Mouse (Mus musculus): Measurements from ENCODE around the gene Cd2ap.

DNA sequence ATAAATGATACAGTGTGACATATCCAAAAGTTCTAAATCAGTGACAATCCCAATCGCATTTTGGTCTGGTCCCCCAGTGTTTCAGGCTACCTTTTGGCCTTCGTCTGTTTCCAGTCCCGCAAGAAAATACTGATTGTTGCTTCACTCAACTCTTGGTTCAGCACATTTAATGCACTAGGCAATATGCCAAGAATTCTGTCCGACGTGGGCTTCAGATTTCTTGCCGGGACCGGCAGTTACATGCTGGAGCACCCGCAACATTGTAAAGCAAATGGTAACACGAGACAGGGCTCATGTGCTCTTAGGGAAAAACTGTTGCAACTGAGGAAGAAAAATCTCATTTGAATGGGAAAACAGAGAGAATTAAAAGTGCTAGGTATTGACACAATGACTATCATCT, 42.3 kb upstream of the Cd2ap start:
- no peak for TF ChIP-seq CTCF (conservative IDR thresholded peaks at IDR 0.05; ENCODE audit: insufficient read depth, insufficient read length, low read depth, low read length)
- TF ChIP-seq POLR2A (IDR thresholded peaks at IDR 0.05; ENCODE audit: low read depth, low read length) = no peak
